Mouse (Mus musculus): ENCODE measurements around the gene Slain1. TPM values are rescaled to one million over a fixed set of nuclear protein-coding genes. Genes with fewer than 3 reads are reported as not detected.

The Slain1 gene
- polyA plus RNA-seq, 1 experiment from 2014 or later: 5.6 TPM

GRCm38 (mm10) chr14:103702516-103702915 is 52.5 kb downstream of the Slain1 start:
- H3K9me3 ChIP-seq (replicated peaks; ENCODE audit: control insufficient read depth, low read length): no peaks in the 10 kb centered on the region
- 88% methylated on average over 18 of the region's 18 CpGs for WGBS

GRCm38 (mm10) chr14:103704771-103705170 is 54.7 kb downstream of the Slain1 start:
- 87% methylated on average over 13 of the region's 13 CpGs for WGBS
- H3K9ac ChIP-seq (replicated peaks; ENCODE audit: low read length): no peak overlapping the region
- H3K4me2 ChIP-seq (ENCODE audit: low read depth, low read length): no peak overlapping the region
- no peak overlapping the region for H3K27ac ChIP-seq (replicated peaks; ENCODE audit: low read depth, low read length)
- no peak for ATAC-seq (replicated peaks; ENCODE audit: insufficient number of reproducible peaks, low FRiP score, low TSS enrichment, low read depth)
- H3K9me3 ChIP-seq (replicated peaks; ENCODE audit: control insufficient read depth, low read length): no peaks in the 10 kb centered on the region
- no peak overlapping the region for H3K4me3 ChIP-seq (ENCODE audit: low read depth, low read length)
- no peaks in the 10 kb centered on the region for H3K36me3 ChIP-seq (replicated peaks; ENCODE audit: control insufficient read depth, insufficient read depth, low read depth, low read length)
- no peaks in the 10 kb centered on the region for H3K27me3 ChIP-seq (ENCODE audit: control insufficient read depth, insufficient read depth, low read length)
- no peaks in the 10 kb centered on the region for H3K4me1 ChIP-seq (ENCODE audit: control insufficient read depth, insufficient read depth, low read length)
- DNase-seq (ENCODE audit: low spot score): no peak

More at GRCm38 (mm10) chr14:103702516-103702915, 52.5 kb downstream of the Slain1 start:
- H3K9ac ChIP-seq (replicated peaks; ENCODE audit: low read length): no peak overlapping the region
- H3K4me1 ChIP-seq (ENCODE audit: control insufficient read depth, insufficient read depth, low read length): no peaks in the 10 kb centered on the region
- no peaks in the 10 kb centered on the region for H3K27me3 ChIP-seq (ENCODE audit: control insufficient read depth, insufficient read depth, low read length)
- no peaks in the 10 kb centered on the region for H3K36me3 ChIP-seq (replicated peaks; ENCODE audit: control insufficient read depth, insufficient read depth, low read depth, low read length)
- no peak overlapping the region for H3K27ac ChIP-seq (replicated peaks; ENCODE audit: low read depth, low read length)
- ATAC-seq (replicated peaks; ENCODE audit: insufficient number of reproducible peaks, low FRiP score, low TSS enrichment, low read depth) (no peak), DNase-seq (ENCODE audit: low spot score) (no peak)
- H3K4me3 ChIP-seq (ENCODE audit: low read depth, low read length): no peak overlapping the region
- no peak overlapping the region for H3K4me2 ChIP-seq (ENCODE audit: low read depth, low read length)

- ATAC-seq (replicated peaks; ENCODE audit: insufficient number of reproducible peaks, low FRiP score, low TSS enrichment, low read depth): no peak
- no peak overlapping the region for H3K27ac ChIP-seq (replicated peaks; ENCODE audit: low read depth, low read length)
- no peak overlapping the region for H3K4me2 ChIP-seq (ENCODE audit: low read depth, low read length)
- no peak overlapping the region for H3K9ac ChIP-seq (replicated peaks; ENCODE audit: low read length)
- no peaks in the 10 kb centered on the region for H3K9me3 ChIP-seq (replicated peaks; ENCODE audit: control insufficient read depth, low read length)
- DNase-seq (ENCODE audit: low spot score): no peak
- H3K27me3 ChIP-seq (ENCODE audit: control insufficient read depth, insufficient read depth, low read length): no peaks in the 10 kb centered on the region
- no peaks in the 10 kb centered on the region for H3K36me3 ChIP-seq (replicated peaks; ENCODE audit: control insufficient read depth, insufficient read depth, low read depth, low read length)
- no peak overlapping the region for H3K4me3 ChIP-seq (ENCODE audit: low read depth, low read length)
- no peaks in the 10 kb centered on the region for H3K4me1 ChIP-seq (ENCODE audit: control insufficient read depth, insufficient read depth, low read length)
- 88% methylated on average over 6 of the region's 6 CpGs for WGBS
Measured at GRCm38 (mm10) chr14:103706347-103706746, 56.3 kb downstream of the Slain1 start.

GRCm38 (mm10) chr14:103708601-103709000 is 58.6 kb downstream of the Slain1 start:
- no peak for DNase-seq (ENCODE audit: low spot score)
- Histone ChIP-seq H3K4me3 (ENCODE audit: low read depth, low read length) (no peak overlapping the region), H3K36me3 (replicated peaks; ENCODE audit: control insufficient read depth, insufficient read depth, low read depth, low read length) (no peaks in the 10 kb centered on the region), H3K4me1 (ENCODE audit: control insufficient read depth, insufficient read depth, low read length) (no peaks in the 10 kb centered on the region), H3K9me3 (replicated peaks; ENCODE audit: control insufficient read depth, low read length) (no peaks in the 10 kb centered on the region), H3K27ac (replicated peaks; ENCODE audit: low read depth, low read length) (no peak overlapping the region), H3K9ac (replicated peaks; ENCODE audit: low read length) (no peak overlapping the region), H3K27me3 (ENCODE audit: control insufficient read depth, insufficient read depth, low read length) (no peaks in the 10 kb centered on the region), H3K4me2 (ENCODE audit: low read depth, low read length) (no peak overlapping the region)
- ATAC-seq (replicated peaks; ENCODE audit: insufficient number of reproducible peaks, low FRiP score, low TSS enrichment, low read depth): no peak
- WGBS: 68% methylated on average over 2 of the region's 2 CpGs

- H3K4me1 ChIP-seq (ENCODE audit: control insufficient read depth, insufficient read depth, low read length): no peaks in the 10 kb centered on the region
- no peak overlapping the region for H3K27ac ChIP-seq (replicated peaks; ENCODE audit: low read depth, low read length)
- no peak overlapping the region for H3K4me2 ChIP-seq (ENCODE audit: low read depth, low read length)
- no peaks in the 10 kb centered on the region for H3K27me3 ChIP-seq (ENCODE audit: control insufficient read depth, insufficient read depth, low read length)
- no peak overlapping the region for H3K4me3 ChIP-seq (ENCODE audit: low read depth, low read length)
- H3K36me3 ChIP-seq (replicated peaks; ENCODE audit: control insufficient read depth, insufficient read depth, low read depth, low read length): no peaks in the 10 kb centered on the region
- no peak for DNase-seq (ENCODE audit: low spot score)
- no peak overlapping the region for H3K9ac ChIP-seq (replicated peaks; ENCODE audit: low read length)
- 93% methylated on average over 11 of the region's 11 CpGs for WGBS
- H3K9me3 ChIP-seq (replicated peaks; ENCODE audit: control insufficient read depth, low read length): no peaks in the 10 kb centered on the region
- ATAC-seq (replicated peaks; ENCODE audit: insufficient number of reproducible peaks, low FRiP score, low TSS enrichment, low read depth): no peak
Measured at GRCm38 (mm10) chr14:103709261-103709660, 59.2 kb downstream of the Slain1 start.

- 86% methylated on average over 5 of the region's 5 CpGs for WGBS
- no peaks in the 10 kb centered on the region for H3K27me3 ChIP-seq (ENCODE audit: control insufficient read depth, insufficient read depth, low read length)
- H3K9me3 ChIP-seq (replicated peaks; ENCODE audit: control insufficient read depth, low read length): no peaks in the 10 kb centered on the region
- no peak overlapping the region for H3K4me2 ChIP-seq (ENCODE audit: low read depth, low read length)
- H3K9ac ChIP-seq (replicated peaks; ENCODE audit: low read length): no peak overlapping the region
- H3K4me1 ChIP-seq (ENCODE audit: control insufficient read depth, insufficient read depth, low read length): no peaks in the 10 kb centered on the region
- H3K4me3 ChIP-seq (ENCODE audit: low read depth, low read length): no peak overlapping the region
- no peak for DNase-seq (ENCODE audit: low spot score)
- no peak for ATAC-seq (replicated peaks; ENCODE audit: insufficient number of reproducible peaks, low FRiP score, low TSS enrichment, low read depth)
- H3K27ac ChIP-seq (replicated peaks; ENCODE audit: low read depth, low read length): no peak overlapping the region
- no peaks in the 10 kb centered on the region for H3K36me3 ChIP-seq (replicated peaks; ENCODE audit: control insufficient read depth, insufficient read depth, low read depth, low read length)
Measured at GRCm38 (mm10) chr14:103712986-103713385, 63.0 kb downstream of the Slain1 start.

- Histone ChIP-seq H3K27ac (replicated peaks; ENCODE audit: low read depth, low read length) (no peak overlapping the region), H3K4me1 (ENCODE audit: control insufficient read depth, insufficient read depth, low read length) (no peaks in the 10 kb centered on the region), H3K9me3 (replicated peaks; ENCODE audit: control insufficient read depth, low read length) (no peaks in the 10 kb centered on the region), H3K4me2 (ENCODE audit: low read depth, low read length) (no peak overlapping the region), H3K36me3 (replicated peaks; ENCODE audit: control insufficient read depth, insufficient read depth, low read depth, low read length) (no peaks in the 10 kb centered on the region), H3K27me3 (ENCODE audit: control insufficient read depth, insufficient read depth, low read length) (no peaks in the 10 kb centered on the region), H3K4me3 (ENCODE audit: low read depth, low read length) (no peak overlapping the region), H3K9ac (replicated peaks; ENCODE audit: low read length) (no peak overlapping the region)
- ATAC-seq (replicated peaks; ENCODE audit: insufficient number of reproducible peaks, low FRiP score, low TSS enrichment, low read depth) (no peak), DNase-seq (ENCODE audit: low spot score) (no peak)
- WGBS: 40% methylated on average over 5 of the region's 5 CpGs
Measured at GRCm38 (mm10) chr14:103717516-103717915, 67.5 kb downstream of the Slain1 start.

GRCm38 (mm10) chr14:103717979-103718378 is 68.0 kb downstream of the Slain1 start:
- Histone ChIP-seq H3K27me3 (ENCODE audit: control insufficient read depth, insufficient read depth, low read length) (no peaks in the 10 kb centered on the region), H3K4me1 (ENCODE audit: control insufficient read depth, insufficient read depth, low read length) (no peaks in the 10 kb centered on the region), H3K4me3 (ENCODE audit: low read depth, low read length) (no peak overlapping the region), H3K36me3 (replicated peaks; ENCODE audit: control insufficient read depth, insufficient read depth, low read depth, low read length) (no peaks in the 10 kb centered on the region), H3K9ac (replicated peaks; ENCODE audit: low read length) (no peak overlapping the region), H3K27ac (replicated peaks; ENCODE audit: low read depth, low read length) (no peak overlapping the region), H3K9me3 (replicated peaks; ENCODE audit: control insufficient read depth, low read length) (no peaks in the 10 kb centered on the region), H3K4me2 (ENCODE audit: low read depth, low read length) (no peak overlapping the region)
- 69% methylated on average over 5 of the region's 5 CpGs for WGBS
- DNase-seq (ENCODE audit: low spot score): no peak
- no peak for ATAC-seq (replicated peaks; ENCODE audit: insufficient number of reproducible peaks, low FRiP score, low TSS enrichment, low read depth)

Measured in embryonic facial prominence, embryonic 11.5 days (tissue).